Mouse (Mus musculus) gastrocnemius, postnatal 14 days (tissue): ENCODE results near the gene Gm21731. TPM values are rescaled to one million over a fixed set of nuclear protein-coding genes. Genes with fewer than 3 reads are reported as not detected.
"Not testable (repeated sequence)": the region's sequence is repeated elsewhere in the genome, so short reads cannot be mapped to it uniquely, and the experiment has no call there.

ENCODE experiments used
- DNase-seq: peaks from one replicate; pipeline ENCODE4 v3.0.0; 2021; ENCODE audit warnings: mixed read lengths
- intact Hi-C: fragments of 180-260 bp; cut with DNase I; formaldehyde crosslinking; loops from one replicate; pipeline ENCODE4 v1.15.1; 2025; ENCODE audit warnings: low total_unique reads
- long read RNA-seq, 2 experiments: library from polyadenylated mRNA; stranded (forward); transcript quantifications; one replicate each; pipeline ENCODE4 v2.0.0; 2021
- total RNA-seq, 2 experiments: library from RNA; stranded (reverse); gene quantifications; 2 replicates each; pipeline ENCODE4 v1.2.3; 2021

Gm21731 gene
- not detected for total RNA-seq
- long read RNA-seq, experiment 1 = 0 reads
- long read RNA-seq, experiment 2 = 0 reads

GRCm38 (mm10) chr13:120238811-120239210 lies at the start of gene Gm21731:
Gene Gm21731, plus strand, starts transcription at chr13:120239111.
- intact Hi-C loops, DNase-seq: not testable (repeated sequence)

GRCm38 (mm10) chr13:120196189-120196821 lies 42.6 kb upstream of the Gm21731 start:
- DNase-seq, intact Hi-C loops: not testable (repeated sequence)

- DNase-seq, intact Hi-C loops: not testable (repeated sequence)
Observed at GRCm38 (mm10) chr13:120215847-120216246, 23.1 kb upstream of the Gm21731 start, which contains the start of gene Gm21762. Gene Gm21762, minus strand, starts transcription at chr13:120215947.

- intact Hi-C loops, DNase-seq: not testable (repeated sequence)
Observed at GRCm38 (mm10) chr13:120220922-120221321, 18.0 kb upstream of the Gm21731 start.

GRCm38 (mm10) chr13:120223012-120223659 lies 15.8 kb upstream of the Gm21731 start:
- intact Hi-C loops, DNase-seq: not testable (repeated sequence)

GRCm38 (mm10) chr13:120231798-120232197 lies 7.1 kb upstream of the Gm21731 start:
- DNase-seq, intact Hi-C loops: not testable (repeated sequence)

GRCm38 (mm10) chr13:120232447-120233049 lies 6.4 kb upstream of the Gm21731 start:
- intact Hi-C loops = not testable (repeated sequence)

GRCm38 (mm10) chr13:120251208-120251924 lies 12.5 kb downstream of the Gm21731 start:
- intact Hi-C loops, DNase-seq: not testable (repeated sequence)

More at GRCm38 (mm10) chr13:120232447-120233049, 6.4 kb upstream of the Gm21731 start:
- not testable (repeated sequence) for DNase-seq

GRCm38 (mm10) chr13:120258817-120259658 lies 20.1 kb downstream of the Gm21731 start:
- DNase-seq, intact Hi-C loops: not testable (repeated sequence)

GRCm38 (mm10) chr13:120259718-120260117 lies 20.8 kb downstream of the Gm21731 start:
- intact Hi-C loops, DNase-seq: not testable (repeated sequence)

GRCm38 (mm10) chr13:120262870-120263269 lies 24.0 kb downstream of the Gm21731 start, which contains the start of gene AF067061:
Gene AF067061, plus strand, starts transcription at chr13:120263114.
- DNase-seq, intact Hi-C loops: not testable (repeated sequence)

GRCm38 (mm10) chr13:120277837-120278236 lies 38.9 kb downstream of the Gm21731 start:
- intact Hi-C loops, DNase-seq: not testable (repeated sequence)

GRCm38 (mm10) chr13:120278784-120279183 lies 39.9 kb downstream of the Gm21731 start:
- intact Hi-C loops = no loop called here
- DNase-seq = no peak

Other genes with a start within 250 kb of the Gm21731 start
- not detected for gene Gm36079, start 212.1 kb upstream of the Gm21731 start, total RNA-seq
- gene Gm21188, start 186.9 kb upstream of the Gm21731 start, total RNA-seq = under 1 TPM; 0.12 to 0.24 TPM
- gene Gm20767, start 98.9 kb upstream of the Gm21731 start, total RNA-seq = not detected
- gene Gm21818, start 66.7 kb upstream of the Gm21731 start, total RNA-seq = not detected
- gene Gm21762, start 23.2 kb upstream of the Gm21731 start, total RNA-seq = not detected
- gene AF067061, start 24.0 kb downstream of the Gm21731 start, total RNA-seq = not detected
- gene BC147527, start 61.3 kb downstream of the Gm21731 start, total RNA-seq = not detected
- gene Tcstv3, start 77.8 kb downstream of the Gm21731 start, total RNA-seq = not detected